Mouse (Mus musculus): ENCODE results near the gene Glb1l. TPM values are rescaled to one million over a fixed set of nuclear protein-coding genes. Genes with fewer than 3 reads are reported as not detected.
"Not testable (repeated sequence)": the region's sequence is repeated elsewhere in the genome, so short reads cannot be mapped to it uniquely, and the experiment has no call there.

The Glb1l gene
- total and polyA plus RNA-seq, 3 experiments, result 2.4 to 10.8 (median 3.6) TPM

DNA sequence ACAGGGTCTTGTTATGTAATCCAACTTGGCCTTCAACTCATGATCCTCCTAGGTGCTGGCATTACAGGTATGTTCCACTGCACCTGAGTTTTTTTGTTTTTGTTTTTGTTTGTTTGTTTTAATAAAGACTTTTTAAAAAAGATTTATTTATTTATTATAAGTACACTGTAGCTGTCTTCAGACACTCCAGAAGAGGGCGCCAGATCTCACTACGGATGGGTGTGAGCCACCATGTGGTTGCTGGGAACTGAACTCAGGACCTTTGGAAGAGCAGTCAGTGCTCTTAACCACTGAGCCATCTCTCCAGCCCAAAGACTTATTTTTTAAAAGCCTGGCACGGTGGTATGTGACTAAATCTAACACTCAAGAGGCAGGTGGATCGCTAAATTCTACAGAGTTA, 21.9 kb upstream of the Glb1l start:
- peak in 1 of 2 experiments; percentile 32; a peak in 1 of 4 replicates for TF ChIP-seq CTCF (conservative IDR thresholded peaks at IDR 0.05 in 1 of 2, IDR thresholded peaks at IDR 0.05 in 1 of 2; ENCODE audit: low read depth in 2 of 2, low read length in 2 of 2)
- H3K27me3 ChIP-seq (replicated peaks); H3K36me3 ChIP-seq (replicated peaks in 1 of 2; ENCODE audit: control insufficient read depth in 1 of 2, insufficient read depth in 1 of 2, low read length in 1 of 2); H3K4me3 ChIP-seq (replicated peaks in 1 of 3; ENCODE audit: low read depth in 2 of 3, low read length in 2 of 3, poor library complexity in 1 of 3); dilution Hi-C loops (cut with MboI; ENCODE audit: extremely low pct_ligation_motif_present, extremely low pct_unique_long_range_greater_than_20kb, low sequenced_read_pairs); DNase-seq (ENCODE audit: extremely low read depth); H3K9ac ChIP-seq (ENCODE audit: insufficient read depth, low read depth); H3K4me2 ChIP-seq (ENCODE audit: insufficient read depth, low read depth, poor library complexity, severe bottlenecking); in situ Hi-C loops (cut with MboI; ENCODE audit: low pct_ligation_motif_present, low pct_unique_long_range_greater_than_20kb, low sequenced_read_pairs); H3K9me3 ChIP-seq (replicated peaks; ENCODE audit: low read length); H3K27ac ChIP-seq (ENCODE audit: insufficient read depth, low read depth); H3K79me2 ChIP-seq (replicated peaks; ENCODE audit: control insufficient read depth, extremely low read depth, insufficient read depth, poor library complexity, severe bottlenecking): not testable (repeated sequence)
- H3K4me1 ChIP-seq (ENCODE audit: control insufficient read depth in 1 of 2, insufficient read depth in 2 of 2), result peaks cover 11 to 38% of the 10 kb centered on the region in 2 experiments

DNA sequence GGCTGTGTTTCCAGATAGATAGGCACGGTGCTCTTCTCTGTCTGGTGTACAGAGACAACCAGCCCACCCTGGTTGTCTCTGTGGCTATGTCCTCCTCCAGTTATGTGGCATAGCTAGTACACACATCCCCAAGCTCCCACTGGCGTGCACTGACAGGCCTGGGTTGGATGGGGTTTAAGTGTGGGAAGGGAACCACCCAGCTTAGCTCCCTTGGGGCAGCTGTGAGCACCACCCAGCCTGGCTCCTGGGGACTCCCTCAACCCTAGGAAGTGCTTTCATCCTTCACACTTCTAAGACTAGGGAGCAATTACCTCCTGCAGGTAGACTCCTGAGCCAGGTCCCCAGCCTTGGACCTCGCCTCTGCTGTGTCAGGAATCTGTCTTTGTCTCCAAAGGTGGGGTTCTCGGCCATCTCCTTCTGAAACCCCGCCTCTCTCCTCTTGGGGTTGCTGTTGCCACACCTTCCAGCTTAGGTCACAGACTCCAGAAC, 21.1 kb upstream of the Glb1l start, which contains the start of gene A630095N17Rik:
Gene A630095N17Rik (minus strand): TSS at position 439 of the 489 bp plus-strand sequence.
- no peak for TF ChIP-seq JUND (conservative IDR thresholded peaks at IDR 0.05; ENCODE audit: low read depth, low read length)
- no peak for TF ChIP-seq MXI1 (IDR thresholded peaks at IDR 0.05; ENCODE audit: low read depth, low read length)
- no peak for TF ChIP-seq SMC3 (IDR thresholded peaks at IDR 0.05; ENCODE audit: low read depth, low read length)
- no peak for TF ChIP-seq ZNF384 (IDR thresholded peaks at IDR 0.05; ENCODE audit: low read depth, low read length)
- no peak for TF ChIP-seq GABPA (IDR thresholded peaks at IDR 0.05; ENCODE audit: insufficient replicate concordance, low read depth, low read length)
- TF ChIP-seq BHLHE40 (IDR thresholded peaks at IDR 0.05; ENCODE audit: low read depth, low read length), result no peak
- no peak for TF ChIP-seq IRF4 (IDR thresholded peaks at IDR 0.05; ENCODE audit: low read depth, low read length)
- TF ChIP-seq CHD1 (IDR thresholded peaks at IDR 0.05; ENCODE audit: low read depth, low read length), result no peak
- no peak for TF ChIP-seq MAZ (IDR thresholded peaks at IDR 0.05; ENCODE audit: low read depth, low read length)
- TF ChIP-seq ETS1 (conservative IDR thresholded peaks at IDR 0.05; ENCODE audit: low read depth, low read length), result no peak
- no peak for TF ChIP-seq PAX5 (IDR thresholded peaks at IDR 0.05; ENCODE audit: low read length)
- TF ChIP-seq CTCF (conservative IDR thresholded peaks at IDR 0.05 in 1 of 2, IDR thresholded peaks at IDR 0.05 in 1 of 2; ENCODE audit: low read depth in 2 of 2, low read length in 2 of 2), result no peak
- TF ChIP-seq POLR2A (IDR thresholded peaks at IDR 0.05; ENCODE audit: low read depth, low read length), result no peak
- no peak for TF ChIP-seq ZKSCAN1 (IDR thresholded peaks at IDR 0.05; ENCODE audit: borderline replicate concordance, low read depth, low read length)
- no peak for TF ChIP-seq ZC3H11A (IDR thresholded peaks at IDR 0.05; ENCODE audit: low read depth, low read length)
- TF ChIP-seq RCOR1 (conservative IDR thresholded peaks at IDR 0.05; ENCODE audit: low read depth, low read length), result no peak
- no peak for TF ChIP-seq MYC (IDR thresholded peaks at IDR 0.05; ENCODE audit: low read depth, low read length)
- TF ChIP-seq EP300 (IDR thresholded peaks at IDR 0.05; ENCODE audit: low read length), result no peak

More for the DNA sequence above, 21.1 kb upstream of the Glb1l start, which contains the start of gene A630095N17Rik:
- Histone ChIP-seq H3K36me3 (replicated peaks in 1 of 2; ENCODE audit: control insufficient read depth in 1 of 2, insufficient read depth in 1 of 2, low read length in 1 of 2) (no peaks in the 10 kb centered on the region), H3K4me1 (ENCODE audit: control insufficient read depth in 1 of 2, insufficient read depth in 2 of 2) (peaks cover 11 to 31% of the 10 kb centered on the region in 2 experiments), H3K27me3 (replicated peaks) (peaks cover 5% of the 10 kb centered on the region), H3K4me3 (replicated peaks in 1 of 3; ENCODE audit: low read depth in 2 of 3, low read length in 2 of 3, poor library complexity in 1 of 3) (no peak within 1 kb of the TSS), H3K4me2 (ENCODE audit: insufficient read depth, low read depth, poor library complexity, severe bottlenecking) (no peak within 1 kb of the TSS), H3K9ac (ENCODE audit: insufficient read depth, low read depth) (no peak within 1 kb of the TSS), H3K9me3 (replicated peaks; ENCODE audit: low read length) (no peaks in the 10 kb centered on the region), H3K79me2 (replicated peaks; ENCODE audit: control insufficient read depth, extremely low read depth, insufficient read depth, poor library complexity, severe bottlenecking) (no peaks in the 10 kb centered on the region), H3K27ac (ENCODE audit: insufficient read depth, low read depth) (no peak within 1 kb of the TSS)
- dilution Hi-C loops (cut with MboI; ENCODE audit: extremely low pct_ligation_motif_present, extremely low pct_unique_long_range_greater_than_20kb, low sequenced_read_pairs) (no loop called here), in situ Hi-C loops (cut with MboI; ENCODE audit: low pct_ligation_motif_present, low pct_unique_long_range_greater_than_20kb, low sequenced_read_pairs) (no loop called here)
- DNase-seq (ENCODE audit: extremely low read depth), result no peak
